Mouse (Mus musculus) frontal cortex, postnatal 25 days (tissue): Measurements from ENCODE around the gene Cttnbp2nl.
A peak's percentile ranks its signal among the peaks of the same experiment; 100 is the strongest.

Experiments used
- DNase-seq, 2 experiments: peaks; one replicate each; pipeline ENCODE4 v3.0.0; 2022; ENCODE audit warnings: low spot score in 2 of 2

The Cttnbp2nl gene

DNA sequence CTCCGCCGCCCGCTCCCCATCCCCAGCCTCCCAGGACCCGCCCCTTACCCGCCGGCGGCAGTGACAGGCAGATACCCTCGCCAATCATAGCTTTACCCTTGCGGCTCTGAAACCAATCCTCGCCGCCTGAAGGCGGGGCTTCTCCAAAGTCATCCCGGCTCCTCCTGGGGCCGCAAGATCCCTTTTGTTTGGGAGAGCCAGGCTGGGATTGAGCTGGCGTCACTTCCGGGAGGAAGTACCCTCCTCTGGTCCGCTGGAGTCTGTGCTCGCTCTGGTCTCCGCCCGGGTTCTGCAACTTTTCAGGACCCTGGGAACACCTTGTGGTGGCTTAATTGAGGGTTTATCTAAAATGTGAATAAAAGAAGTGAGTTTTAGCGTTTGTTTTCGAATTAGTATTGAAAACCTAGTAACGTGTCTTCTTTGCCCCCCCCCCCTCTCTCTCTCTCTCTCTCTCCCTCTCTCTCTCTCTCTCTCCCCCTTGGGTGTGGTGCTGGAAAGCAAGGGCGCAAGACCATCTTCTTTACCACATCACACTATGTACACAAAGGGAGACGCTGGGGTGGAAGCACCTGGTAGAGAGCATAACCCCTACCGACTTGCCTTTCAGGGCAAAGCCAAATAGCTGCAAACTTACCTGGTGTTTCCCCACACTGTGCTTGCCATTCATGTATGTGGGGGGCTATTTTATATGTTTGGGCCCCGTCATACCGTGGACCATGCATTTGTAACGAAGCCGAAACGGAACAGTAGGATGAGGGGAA is at the start of gene Cttnbp2nl:
TSS of gene Cttnbp2nl (minus strand) at position 210 of the 761 bp plus-strand sequence.
- peak; percentile 96 to 99 for DNase-seq

DNA sequence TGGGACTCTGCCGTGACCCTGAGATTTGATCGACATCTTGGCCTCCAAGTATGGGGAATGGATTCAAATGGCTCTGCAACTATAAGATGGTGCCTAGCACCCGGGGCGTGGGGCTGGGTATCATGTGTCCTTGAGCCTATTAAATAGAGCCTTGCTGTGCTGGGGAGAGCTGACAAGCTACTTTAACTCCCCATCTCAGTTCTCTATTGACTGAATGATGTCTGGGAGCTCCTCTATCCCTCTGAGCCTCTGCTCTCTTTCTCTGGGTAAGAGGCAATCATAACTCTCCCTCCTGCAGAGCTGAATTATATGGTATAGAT is 47.3 kb upstream of the Cttnbp2nl start:
- DNase-seq, result no peak

DNA sequence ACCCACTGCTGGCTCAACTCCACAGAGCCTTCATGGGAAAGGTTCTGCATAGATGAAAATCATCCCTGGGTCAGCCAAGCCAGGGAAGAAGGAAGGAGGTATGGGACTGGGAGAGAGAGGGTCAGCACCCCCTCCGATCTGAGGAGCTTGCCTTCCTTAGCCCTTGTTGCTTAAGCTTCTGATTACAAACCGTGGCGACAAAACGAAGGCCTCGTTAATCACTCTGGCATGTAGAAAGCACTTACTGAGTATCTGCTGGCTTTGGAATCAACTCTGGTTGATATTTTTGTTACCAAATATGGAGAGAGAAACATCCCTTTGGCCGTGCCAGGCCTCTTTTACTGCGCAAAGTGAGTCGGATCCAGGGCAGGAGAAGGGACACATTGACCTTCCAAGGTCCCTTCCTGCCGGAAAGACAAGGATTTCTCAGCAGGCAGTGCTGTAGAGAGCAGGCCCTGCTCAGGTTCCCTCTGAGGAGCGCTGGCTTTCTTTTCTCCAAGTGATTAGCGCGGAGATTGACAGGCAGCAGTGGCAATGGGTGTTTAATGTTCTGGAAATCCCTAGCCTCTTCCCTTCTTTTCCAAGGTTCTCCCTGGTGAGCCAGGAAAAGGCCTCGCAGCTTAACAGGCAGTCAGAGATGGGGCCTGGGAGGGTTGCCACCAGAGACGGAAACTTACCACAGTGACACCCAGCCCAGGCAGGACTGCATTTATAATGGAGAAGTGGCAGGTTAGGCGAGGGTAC is 46.8 kb upstream of the Cttnbp2nl start:
- no peak for DNase-seq

DNA sequence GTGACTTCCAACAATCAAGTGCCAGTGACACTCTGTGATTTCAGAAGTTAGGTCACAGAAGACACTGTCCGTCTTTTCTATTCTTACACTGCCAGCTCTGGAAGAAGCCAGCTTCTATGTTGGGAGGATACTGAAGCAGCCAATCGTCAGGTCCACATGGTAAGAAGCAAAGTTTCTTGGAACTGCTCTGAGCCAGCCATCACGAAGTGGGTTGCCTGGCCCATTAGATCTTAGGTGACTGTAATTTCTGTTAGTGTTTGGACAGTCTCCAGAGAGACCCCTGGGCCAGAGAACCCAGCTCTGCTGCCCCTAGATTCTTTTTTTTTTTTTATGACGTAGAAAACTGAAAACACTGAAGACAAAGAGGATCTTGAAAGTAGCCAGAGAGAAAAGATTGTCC is 44.6 kb upstream of the Cttnbp2nl start:
- DNase-seq, result no peak

DNA sequence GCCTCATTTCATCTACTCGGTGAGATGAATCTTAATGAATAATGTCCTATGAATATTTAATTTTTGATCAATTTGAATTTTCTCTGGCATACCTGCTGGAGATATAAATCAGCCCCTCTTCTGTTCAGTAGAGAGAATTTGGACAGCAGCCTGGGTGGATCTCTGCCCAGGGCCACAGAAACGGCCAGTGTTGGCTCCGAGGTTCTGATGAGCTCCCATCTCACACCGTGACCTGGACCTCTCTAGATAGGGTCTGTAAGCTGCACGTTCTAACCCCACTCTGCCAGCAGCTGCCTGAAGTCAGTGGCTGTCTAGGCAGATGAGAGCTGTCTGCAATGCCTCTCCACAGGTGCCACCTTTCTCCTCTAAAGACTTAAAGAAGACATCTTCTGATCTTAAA is 42.1 kb upstream of the Cttnbp2nl start:
- DNase-seq, result no peak

DNA sequence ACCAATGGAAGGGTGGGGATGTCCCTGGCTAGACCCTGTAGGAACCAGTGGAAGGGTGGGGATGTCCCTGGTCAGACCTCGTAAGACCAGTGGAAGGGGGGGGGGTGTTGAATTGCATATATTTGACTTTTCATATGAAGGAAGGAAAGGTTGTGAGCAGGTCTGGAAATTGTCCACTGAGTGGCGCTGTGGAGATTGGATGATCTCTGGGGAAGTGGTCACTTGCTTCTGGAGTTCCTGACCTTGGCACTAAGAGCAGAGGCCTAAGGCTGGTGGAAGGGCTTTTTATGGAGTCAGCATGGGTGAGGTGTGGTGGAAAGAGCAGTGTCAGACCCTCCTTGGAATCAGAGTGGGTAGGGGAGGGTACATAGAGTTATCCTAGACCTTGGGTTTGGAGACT is 41.5 kb upstream of the Cttnbp2nl start:
- DNase-seq, result no peak

DNA sequence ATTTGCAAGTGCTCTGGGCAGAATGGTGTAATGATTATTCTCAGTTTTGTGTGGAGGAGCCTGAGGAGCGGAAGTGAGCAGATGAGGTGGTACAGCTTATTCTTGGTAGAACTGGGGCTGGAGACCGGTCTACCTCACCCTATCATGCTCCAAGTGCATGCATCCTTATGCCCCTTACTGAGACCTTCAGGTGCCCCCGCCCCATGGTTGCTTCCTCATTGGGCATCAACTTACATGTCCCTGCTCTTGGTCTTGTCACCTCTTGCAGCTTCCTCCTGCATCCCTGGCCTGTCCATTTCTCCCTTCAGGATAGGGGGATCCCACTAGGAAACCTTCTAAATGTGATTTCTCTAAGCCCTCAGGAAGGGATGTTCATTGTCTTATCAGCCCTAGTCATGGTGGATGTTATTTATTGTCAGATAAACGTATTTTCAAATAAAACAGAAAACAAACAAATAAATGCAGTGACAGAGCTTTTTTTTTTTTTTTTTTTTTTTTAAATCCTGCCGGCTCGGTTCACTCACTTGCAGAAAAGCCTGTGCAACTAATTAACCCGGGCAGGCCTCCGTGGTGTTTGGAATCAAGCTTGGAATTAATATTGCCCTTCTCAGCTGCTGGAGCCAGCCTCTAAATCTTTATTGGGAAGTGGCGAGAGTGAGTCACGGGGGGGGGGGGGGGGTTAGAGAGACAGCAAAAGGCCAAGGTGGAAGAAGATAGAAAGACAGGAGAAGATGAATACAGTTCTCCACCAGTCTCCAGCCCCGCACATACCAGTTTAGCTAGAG is 40.0 kb upstream of the Cttnbp2nl start:
- no peak for DNase-seq

DNA sequence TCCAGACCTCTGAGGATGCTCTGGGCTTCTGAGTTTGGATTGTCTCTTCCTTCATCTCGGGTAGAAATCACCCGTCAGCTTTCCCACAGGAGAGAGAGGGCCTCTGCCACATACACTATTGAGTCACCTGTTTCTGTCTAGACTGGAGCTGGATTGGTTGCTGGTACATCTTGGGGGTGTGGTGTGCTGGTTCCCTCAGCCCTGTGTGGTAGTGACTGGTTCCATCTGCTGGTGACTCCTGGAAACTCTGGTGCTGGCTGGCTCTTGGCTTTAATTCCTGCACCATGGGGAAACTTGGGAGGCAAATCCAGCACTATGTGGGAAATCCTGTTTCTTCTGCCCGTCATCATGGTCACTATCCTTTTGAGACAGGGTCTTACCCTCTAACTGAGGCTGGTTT is 38.0 kb upstream of the Cttnbp2nl start:
- DNase-seq, result peak; percentile 25 to 39

DNA sequence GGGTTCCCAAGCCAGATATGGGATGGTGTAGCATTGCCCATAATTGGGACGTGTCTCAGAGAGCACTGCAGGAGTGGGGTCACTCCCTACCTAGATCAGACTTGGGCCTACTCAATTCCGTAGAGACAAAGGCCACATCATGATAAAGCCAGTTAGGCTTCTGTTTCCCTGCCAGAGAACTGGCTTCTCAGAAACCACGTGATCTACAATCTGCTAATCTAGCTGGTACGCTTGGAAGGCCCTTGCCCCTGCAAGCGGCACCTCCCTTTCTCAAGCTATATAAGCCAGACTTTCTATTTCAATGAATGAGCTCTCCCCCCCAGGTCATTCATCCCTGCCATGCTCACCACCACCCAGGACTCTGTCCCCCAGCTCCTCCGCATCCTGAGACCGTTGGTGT is 37.2 kb upstream of the Cttnbp2nl start:
- no peak for DNase-seq

DNA sequence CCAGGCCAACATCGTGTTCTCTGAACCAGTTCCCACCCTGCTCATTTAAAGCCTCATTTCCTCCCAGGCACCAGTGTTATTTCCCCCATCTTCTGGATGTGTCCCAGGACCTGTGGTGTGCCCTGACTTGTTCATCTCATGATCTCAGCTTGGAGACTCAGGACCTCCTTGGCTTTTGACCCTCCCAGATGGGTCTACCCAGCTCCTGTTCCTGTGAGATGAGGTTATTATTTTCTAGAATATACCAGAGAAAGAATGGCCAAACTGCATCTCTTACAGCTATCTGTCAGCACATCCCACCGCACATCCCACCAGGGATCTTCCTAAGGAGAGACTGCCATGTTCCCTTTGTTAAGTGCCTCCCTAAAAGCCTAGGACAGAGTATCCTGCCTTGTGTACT is 35.7 kb upstream of the Cttnbp2nl start:
- DNase-seq, result no peak

DNA sequence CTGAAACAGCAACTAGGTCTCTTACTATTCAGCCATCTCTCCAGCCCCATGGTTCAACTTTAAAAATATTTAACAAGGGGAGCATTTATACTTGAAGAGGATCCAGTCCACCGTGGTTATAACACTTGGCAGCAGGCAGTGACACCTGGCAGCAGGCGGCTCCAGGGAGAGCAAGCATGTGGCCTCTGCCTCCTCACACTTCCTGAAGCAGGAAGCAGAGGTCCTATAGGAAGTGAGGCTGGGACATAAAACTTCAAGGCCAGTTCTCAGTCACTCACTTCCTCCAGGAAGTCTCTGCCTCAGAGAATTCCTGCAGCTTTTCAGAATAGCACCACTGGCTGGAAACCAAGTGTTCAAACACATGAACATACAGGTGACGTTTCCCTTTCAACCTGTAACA is 34.4 kb upstream of the Cttnbp2nl start:
- no peak for DNase-seq

DNA sequence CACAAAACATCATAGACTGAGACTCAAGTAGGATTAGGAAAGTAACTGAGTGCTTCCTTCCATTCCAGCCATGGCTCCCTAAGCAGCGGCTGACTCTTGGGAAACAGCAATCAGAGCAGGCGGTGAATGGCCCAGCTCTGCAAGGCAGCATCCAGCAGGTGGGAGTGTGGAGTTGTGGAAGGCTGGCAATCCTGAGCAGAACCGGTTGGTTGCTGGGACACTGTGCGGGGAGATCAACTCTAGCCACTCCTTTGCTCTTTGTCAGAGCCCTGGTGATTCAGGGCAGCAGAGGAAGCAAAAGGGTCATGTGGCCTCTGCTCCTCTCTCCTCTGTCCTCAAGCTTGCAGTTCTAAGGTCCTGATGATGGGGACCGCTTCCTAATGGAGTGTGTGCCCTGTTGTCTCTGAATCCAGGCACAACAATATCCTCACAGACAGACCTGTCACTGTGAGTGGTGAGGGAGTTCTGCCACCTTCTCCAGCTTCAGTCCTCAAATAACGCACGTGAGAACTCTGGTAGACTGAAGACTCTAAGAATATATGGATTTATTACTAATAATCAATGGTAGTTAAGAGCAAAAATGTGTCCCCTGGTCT is 25.4 kb upstream of the Cttnbp2nl start:
- peak; percentile 47 to 75 for DNase-seq

DNA sequence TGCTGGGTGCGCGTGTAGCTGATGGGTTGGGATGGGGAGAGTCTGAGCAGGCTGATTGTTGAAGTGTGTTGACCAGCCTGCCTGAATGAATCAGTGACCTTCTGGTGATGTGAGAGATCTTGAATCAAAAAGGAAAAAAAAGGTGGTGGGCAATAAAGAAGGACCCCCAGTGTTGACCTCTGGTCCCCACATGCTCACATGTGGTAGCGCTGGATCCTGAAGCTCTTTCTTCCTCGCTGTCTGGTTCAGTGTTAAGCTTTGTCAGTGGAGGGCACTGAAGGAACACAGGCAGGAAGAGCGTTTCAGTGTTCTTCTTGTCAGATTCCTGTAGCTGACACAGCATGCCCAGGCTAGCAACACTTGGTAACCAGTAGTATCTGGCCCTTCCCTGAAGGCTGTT is 22.9 kb upstream of the Cttnbp2nl start:
- DNase-seq, result no peak

DNA sequence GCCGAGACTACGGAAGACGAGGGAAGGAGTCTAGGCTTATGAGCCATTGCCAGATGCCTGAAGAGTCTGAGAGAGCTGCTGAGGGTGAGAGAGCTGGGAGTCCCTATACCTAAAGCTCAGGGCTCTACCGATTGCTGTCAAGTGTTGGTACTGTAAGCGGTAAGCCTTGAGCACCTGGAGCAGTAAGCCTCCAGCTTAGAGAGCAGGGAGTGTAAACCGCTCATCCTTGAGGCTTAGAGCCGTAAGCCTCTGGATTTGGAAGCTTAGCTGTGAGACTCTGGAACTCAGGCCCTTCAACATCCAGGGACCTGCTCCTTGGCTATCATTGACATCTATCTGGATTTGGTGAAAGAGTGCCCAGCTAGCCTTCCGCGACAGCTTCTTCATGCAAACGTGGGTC is 19.6 kb upstream of the Cttnbp2nl start:
- no peak for DNase-seq

DNA sequence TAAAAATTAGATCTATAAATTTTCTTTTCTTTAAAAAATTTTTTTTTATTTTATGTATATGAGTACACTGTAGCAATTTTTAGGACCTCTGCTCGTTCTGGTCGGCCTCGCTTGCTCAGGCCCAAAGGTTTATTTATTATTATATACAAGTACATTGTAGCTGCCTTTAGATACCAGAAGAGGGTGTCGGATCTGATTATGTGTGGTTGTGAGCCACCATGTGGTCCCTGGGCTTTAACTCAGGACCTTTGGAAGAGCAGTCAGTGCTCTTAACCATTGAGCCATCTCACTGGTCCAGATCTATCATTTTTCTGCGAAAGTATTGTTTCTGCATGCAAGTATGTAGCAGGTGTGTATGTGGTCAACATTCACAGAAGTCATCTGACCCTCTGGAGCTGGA is 18.3 kb upstream of the Cttnbp2nl start:
- no peak for DNase-seq

DNA sequence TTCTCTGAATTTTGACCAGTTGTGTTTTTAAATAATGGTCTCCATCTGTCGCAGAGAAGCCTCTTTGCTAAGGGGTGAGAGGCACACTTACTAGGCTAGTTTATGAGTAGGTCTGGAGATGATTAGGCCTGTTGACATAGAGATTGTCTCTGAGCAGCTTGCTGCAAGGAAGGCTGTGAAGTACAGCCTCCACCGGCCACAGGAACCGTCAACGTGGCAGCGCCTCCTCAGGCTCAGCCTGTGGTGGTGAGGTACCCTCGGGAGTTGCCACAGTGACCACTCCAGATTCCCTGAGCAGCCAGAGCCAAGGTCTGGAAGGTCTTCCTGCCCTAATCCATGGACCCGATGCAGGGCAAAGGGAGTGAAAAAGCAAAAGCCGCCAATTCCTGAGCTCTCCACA is 17.6 kb upstream of the Cttnbp2nl start:
- no peak for DNase-seq

DNA sequence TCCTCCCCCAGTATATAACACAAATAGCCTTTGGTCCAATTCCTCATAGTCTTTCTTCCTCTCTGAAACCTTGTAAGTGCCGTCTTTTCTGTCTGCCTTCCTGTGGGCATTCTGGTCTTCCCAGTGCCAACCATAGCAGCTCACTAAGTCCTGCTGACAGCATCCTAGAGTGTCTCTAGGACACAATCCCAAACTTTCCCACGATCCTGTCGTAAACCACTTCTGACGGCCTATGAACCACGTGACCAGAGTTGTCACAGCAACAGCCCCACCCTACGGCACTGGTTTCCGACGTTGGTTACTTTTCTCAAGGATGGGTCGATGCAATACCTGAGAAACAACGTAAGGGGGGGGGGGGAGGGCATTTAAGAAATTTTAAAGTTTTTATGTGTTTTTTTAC is 13.6 kb upstream of the Cttnbp2nl start, which contains the start of gene 4930564D02Rik:
TSS of gene 4930564D02Rik (plus strand) at position 301 of the 400 bp plus-strand sequence.
- no peak for DNase-seq

DNA sequence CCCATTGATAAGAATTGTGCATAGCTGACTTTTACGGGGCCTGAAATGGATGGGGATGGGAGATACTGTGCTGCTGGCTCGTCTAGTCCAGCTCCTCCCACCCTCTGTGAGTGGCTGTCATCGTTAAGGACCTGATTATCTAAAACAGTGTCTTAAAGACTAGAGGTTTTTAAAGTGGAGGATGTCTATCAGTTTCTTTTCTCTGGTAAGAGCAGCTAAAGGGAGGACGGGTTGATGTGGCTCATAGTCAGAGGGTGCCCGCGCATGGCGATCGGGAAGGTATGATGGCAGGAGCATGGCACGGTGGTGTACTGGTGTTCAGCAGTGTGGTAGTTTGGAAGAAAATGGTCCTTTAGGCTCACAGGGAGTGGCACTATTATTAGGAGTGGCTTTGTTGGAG is 9.7 kb upstream of the Cttnbp2nl start:
- no peak for DNase-seq

DNA sequence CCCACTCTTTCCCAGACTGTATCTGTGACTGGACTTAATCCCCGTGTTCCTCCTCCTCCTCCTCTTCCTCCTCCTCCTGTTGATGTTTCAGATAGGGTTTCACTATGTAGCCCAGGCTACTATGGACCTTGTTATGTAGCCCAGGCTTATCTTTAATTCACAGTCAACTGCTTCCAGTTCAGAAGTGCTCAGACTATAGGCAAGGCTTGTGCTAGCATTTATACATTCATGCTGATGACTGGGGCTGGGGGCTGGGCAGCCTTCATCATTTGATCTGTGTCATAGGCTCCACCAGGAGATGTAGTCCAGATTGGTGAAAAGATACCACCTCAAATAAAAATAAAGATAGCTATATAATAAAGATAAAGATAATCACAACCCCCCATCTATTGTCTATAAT is 9.0 kb upstream of the Cttnbp2nl start:
- no peak for DNase-seq

DNA sequence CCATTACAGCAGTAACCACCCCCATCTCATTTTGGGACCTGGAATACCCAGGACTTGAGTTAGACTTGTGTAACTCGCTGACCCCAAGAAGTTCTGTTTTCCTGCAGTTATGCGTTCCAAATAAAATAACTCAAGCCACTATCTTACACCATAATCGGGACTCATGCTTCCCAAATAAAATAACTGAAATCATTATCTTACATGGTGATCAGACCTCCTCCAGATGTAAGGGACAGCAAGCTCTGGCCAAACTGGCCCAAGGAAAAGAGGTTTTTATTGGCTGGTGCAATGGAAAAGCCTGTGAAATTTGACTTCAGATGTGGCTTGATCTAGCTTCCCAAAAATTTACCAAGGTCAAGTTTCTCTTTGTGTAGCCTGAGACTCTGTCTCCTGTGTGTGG is 8.6 kb upstream of the Cttnbp2nl start:
- no peak for DNase-seq

DNA sequence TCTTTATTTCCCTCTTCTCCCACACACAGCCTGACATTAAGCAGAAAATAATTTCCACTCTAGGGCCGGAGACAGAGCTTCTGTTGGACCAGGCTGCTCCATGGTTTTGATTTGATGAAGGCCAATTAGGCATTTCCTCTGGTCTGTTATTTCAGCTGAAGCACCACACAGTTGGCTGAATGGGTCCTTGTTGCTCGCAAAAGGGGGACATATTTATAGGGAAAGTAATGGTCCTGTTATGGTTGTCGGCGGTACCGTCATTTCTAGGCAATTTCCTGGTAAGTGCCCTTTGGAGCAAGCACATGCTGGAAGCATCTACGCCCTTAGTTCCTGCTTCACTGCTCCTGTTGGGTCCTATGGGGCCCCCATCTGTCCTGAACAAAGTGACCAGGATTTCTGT is 8.0 kb upstream of the Cttnbp2nl start:
- DNase-seq, result no peak

DNA sequence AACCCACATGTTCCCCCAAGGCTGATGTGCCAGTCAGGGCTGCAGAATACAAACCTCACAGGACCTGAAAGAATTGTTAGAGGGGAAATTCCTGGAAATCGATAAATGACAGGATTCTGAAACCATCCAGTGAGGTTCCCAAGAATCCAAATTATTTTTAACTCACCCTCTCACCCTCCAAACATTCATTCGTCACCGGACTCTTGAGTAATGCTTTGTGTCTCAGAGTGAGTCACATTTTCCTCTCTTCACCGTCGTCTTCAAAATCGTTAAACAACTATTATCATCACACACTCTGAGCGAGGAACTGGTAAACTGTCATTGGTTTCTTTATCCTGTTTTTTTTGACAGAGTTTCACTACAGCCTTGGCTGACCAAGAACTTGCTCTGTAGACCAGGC is 7.0 kb upstream of the Cttnbp2nl start:
- no peak for DNase-seq
